Mouse (Mus musculus): Measurements from ENCODE around the gene Map3k14.
"Not testable (repeated sequence)": the region's sequence is repeated elsewhere in the genome, so short reads cannot be mapped to it uniquely, and the experiment has no call there.

Map3k14 gene

GRCm38 (mm10) chr11:103246731-103247290, 20.5 kb downstream of the Map3k14 start:
- DNase-seq (ENCODE audit: low read depth, low spot score): no peak

- DNase-seq (ENCODE audit: low read depth, low spot score): no peak
These were observed 21.1 kb downstream of the Map3k14 start for GRCm38 (mm10) chr11:103246081-103246730.

DNA sequence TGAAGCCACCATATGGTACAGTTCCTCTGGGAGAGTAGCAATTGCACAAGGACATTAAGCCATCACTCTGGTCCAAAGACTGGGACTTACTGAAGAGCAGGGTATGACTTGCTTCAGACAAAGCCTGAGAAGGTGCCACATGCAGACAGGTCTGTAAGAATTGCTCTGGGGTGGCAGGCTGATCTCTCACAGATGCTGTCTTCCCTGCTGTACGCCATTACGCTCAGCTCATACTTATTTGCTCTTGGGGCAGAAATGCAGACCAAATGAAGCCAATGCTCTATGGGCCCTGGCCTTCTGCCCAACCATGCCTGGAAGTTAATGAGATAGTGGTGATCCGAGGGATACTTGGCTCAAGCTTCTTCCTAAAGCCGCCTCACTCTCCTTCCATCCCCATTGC, 22.4 kb downstream of the Map3k14 start:
- DNase-seq (ENCODE audit: low read depth, low spot score): no peak

GRCm38 (mm10) chr11:103240740-103241139, 26.5 kb downstream of the Map3k14 start:
- DNase-seq (ENCODE audit: low read depth, low spot score): no peak

- DNase-seq (ENCODE audit: low read depth, low spot score): peak; percentile 40
These were observed 29.5 kb downstream of the Map3k14 start for GRCm38 (mm10) chr11:103237757-103238156.

- DNase-seq (ENCODE audit: low read depth, low spot score): no peak
These were observed 30.4 kb downstream of the Map3k14 start for GRCm38 (mm10) chr11:103236903-103237302.

DNA sequence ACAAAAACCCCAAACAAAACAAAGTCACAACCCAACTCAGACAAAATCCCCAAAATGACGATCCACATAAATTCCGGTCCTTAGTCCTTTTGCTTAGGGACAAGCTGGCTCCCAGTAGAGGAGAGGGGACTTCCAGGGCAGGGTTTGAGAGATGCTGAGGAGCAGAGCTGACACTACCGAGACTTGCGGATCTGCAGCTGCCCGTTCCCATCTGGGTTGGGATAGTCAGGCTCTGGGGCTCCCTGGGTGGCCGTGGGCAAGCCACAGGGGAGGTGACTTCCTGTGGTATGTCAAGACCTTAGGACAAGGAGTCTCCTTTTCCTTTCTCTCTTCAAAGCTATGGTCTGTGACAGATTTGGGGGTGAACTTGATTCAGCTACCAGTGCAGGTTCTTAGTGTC, 30.8 kb downstream of the Map3k14 start:
- DNase-seq (ENCODE audit: low read depth, low spot score): no peak

DNA sequence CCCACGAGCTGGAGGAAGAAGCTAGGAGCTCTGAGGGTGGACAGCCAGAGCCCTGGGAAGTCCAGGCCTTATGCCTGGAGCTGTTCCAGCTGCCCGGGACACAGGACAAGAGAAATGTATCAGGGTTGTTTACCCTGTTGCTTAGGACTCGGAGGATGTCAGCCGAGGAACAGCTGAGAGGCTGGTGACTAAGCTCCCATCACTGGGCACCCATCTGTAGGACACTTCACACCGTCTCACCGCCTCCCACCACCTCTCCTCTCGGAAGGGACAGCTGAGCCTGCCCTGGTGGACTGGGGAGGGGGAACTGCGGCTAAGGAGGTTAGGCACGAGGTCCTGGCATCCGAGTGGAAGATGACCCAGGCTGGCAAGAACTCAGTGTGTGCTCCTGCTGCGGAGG, 31.6 kb downstream of the Map3k14 start:
- no peak for DNase-seq (ENCODE audit: low read depth, low spot score)

DNA sequence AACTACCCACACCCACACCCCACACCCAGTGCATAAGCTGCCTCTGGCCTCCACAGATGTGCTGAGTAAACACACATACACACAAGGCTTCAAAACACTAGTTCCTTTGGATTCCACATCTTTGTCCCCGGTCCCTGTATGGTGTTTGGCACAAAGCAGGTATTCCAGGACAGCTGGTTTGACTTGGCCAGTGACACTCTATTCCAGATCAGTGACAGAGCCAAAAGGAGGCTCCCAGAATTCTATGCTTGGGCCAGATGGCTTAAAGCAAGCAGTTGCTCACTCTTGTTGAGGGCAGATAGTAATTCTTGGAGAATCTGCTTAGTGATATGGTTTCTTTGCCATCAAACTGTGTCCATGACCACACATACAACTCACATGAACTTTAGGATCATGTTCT, 32.8 kb downstream of the Map3k14 start:
- no peak for DNase-seq (ENCODE audit: low read depth, low spot score)

DNA sequence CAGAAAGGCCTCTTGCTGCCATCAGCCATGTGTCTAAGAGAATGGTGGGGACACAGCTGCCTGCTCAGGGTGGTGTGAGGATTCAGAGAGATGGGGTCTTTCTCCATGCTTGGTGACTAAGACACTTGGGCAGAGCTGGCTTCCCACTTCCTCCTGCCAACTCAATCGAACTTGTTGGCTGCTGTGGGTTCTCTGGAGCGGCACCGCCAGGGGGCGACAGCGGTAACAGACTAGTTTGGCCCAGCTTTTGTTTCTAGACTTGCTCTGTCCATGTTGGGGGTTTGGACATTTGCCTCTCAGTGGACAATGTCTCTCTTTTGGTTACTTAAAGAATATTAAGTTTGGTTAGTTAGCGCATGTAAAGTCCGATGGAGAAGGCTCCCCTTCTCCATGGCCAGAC, 34.3 kb downstream of the Map3k14 start:
- DNase-seq (ENCODE audit: low read depth, low spot score): peak; percentile 81

DNA sequence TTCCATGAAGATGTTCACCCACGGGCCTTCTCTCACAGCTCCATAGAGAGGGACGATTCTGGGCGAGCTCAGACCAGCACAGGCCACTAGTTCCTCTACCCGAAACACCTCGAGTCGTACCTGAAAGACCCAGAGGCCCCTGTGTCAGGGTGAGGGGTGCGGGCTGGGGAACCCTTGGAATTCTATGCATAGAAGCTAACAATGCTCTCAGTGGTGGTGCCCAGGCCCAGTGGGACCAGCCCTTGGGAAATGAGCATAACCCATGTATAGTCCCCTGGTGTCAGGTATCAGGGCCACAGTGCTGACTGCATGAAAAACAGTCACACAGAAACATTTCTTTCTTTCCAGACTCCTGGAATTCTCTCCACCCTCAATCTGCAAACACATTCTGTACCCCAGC, 35.9 kb downstream of the Map3k14 start:
- DNase-seq (ENCODE audit: low read depth, low spot score): no peak

GRCm38 (mm10) chr11:103230626-103231025, 36.6 kb downstream of the Map3k14 start:
- DNase-seq (ENCODE audit: low read depth, low spot score): no peak

- DNase-seq (ENCODE audit: low read depth, low spot score): no peak
These were observed 37.7 kb downstream of the Map3k14 start for GRCm38 (mm10) chr11:103229608-103230007.

DNA sequence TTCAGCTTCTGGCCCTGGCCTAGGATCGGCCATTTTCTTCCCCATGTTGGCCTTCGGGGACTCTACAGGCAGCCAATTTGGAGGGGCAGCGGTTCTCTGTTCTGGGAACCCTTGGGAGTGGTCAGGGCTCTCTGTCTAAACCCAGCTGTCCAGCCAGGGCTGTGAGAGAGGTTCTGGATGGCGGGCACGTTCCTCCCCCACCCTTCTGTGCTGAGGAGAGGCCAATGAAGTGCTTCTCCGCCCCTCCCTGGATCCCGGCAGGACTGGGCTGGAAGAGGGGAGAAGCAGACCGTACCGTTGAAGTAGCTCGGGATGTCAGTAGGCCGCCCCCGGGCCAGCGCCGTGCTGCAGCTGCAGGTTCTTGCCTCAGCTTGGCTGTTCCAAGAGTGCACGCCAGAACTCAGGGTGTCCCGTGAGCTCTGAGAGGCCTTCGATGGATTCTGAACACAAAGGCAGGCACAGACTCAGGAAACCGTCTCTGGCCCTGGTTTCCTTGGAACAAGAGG, 43.3 kb downstream of the Map3k14 start:
- no peak for DNase-seq (ENCODE audit: low read depth, low spot score)

DNA sequence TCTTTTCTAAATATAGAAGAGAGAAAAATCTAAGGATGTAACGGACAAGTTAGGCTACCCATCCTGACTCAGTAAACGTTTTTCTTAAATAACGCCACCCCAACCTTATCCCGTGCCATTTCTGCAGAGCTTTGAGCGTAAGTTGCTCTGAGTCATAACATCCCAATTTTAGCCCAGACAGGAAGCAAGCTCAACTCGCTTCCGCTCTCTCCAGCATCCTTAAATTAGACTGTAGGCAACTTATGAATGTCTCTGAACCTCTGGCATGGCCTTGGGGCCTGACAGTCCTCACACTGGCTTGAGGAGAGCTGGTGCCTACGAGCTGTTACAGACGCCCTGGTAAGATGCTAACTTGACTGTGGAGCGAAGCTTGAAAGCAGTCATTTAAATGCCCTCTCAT, 43.8 kb downstream of the Map3k14 start:
- no peak for DNase-seq (ENCODE audit: low read depth, low spot score)

- not testable (repeated sequence) for DNase-seq (ENCODE audit: low read depth, low spot score)
These were observed 44.6 kb downstream of the Map3k14 start for GRCm38 (mm10) chr11:103222718-103223117.

- no peak for DNase-seq (ENCODE audit: low read depth, low spot score)
These were observed 45.8 kb downstream of the Map3k14 start for GRCm38 (mm10) chr11:103221437-103221836.

DNA sequence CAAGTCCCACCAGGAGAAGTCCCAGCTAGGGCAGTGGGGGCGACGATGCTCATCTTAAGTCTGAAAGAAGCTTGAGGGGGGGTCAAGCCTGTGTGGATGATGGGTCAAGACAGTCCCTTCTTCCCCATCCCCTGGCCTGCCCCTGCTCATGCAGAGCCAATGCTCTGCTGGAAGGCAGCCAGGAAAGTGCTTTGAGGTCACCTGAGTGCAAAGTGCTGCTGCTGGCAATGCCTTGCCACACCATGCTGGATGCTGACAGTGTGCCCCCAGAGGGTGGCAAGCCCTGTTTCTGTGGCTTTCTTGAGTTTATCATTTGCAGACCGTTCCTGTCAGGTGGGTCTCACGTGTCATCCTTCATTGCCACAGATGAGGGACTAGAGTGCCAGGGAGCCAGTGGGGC, 47.3 kb downstream of the Map3k14 start:
- no peak for DNase-seq (ENCODE audit: low read depth, low spot score)

DNA sequence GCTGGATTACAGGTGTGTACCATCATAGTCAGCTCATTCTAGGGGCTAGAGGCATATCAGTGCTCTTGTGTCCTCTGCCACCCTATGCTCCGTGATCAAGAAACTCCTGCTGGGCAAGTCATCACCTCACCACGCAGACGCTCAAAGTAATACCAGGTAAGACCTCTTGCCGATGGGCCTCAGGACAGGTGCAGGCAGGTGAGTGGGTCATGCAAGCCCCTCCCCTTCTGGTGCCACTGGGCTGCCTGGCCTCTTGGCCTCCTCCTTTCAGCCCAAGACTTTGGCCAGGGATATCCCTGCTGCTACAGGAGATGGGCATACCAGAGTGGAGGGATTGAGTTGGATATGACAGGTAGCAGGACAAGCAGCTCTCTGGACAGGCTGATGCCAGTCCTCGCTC, 48.0 kb downstream of the Map3k14 start:
- DNase-seq (ENCODE audit: low read depth, low spot score): no peak

DNA sequence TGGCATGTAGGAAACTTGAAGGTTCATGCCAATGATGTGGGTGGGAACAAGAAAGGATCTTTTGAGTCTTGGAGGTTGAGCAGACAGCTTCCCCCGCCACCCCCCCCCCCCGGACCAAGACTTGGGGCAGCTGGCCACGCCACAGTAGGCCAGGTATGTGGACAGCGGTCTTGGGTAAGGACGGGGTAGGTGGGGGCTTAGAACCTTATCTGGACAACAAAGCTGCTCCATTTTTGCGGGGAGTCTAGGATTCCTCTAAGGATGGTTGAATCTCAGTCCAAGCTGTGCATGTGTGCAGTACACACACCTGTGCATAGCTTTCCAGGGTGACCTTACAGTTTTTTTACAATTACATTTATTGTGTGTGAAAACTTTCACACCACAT, 48.8 kb downstream of the Map3k14 start:
- DNase-seq (ENCODE audit: low read depth, low spot score): no peak

DNA sequence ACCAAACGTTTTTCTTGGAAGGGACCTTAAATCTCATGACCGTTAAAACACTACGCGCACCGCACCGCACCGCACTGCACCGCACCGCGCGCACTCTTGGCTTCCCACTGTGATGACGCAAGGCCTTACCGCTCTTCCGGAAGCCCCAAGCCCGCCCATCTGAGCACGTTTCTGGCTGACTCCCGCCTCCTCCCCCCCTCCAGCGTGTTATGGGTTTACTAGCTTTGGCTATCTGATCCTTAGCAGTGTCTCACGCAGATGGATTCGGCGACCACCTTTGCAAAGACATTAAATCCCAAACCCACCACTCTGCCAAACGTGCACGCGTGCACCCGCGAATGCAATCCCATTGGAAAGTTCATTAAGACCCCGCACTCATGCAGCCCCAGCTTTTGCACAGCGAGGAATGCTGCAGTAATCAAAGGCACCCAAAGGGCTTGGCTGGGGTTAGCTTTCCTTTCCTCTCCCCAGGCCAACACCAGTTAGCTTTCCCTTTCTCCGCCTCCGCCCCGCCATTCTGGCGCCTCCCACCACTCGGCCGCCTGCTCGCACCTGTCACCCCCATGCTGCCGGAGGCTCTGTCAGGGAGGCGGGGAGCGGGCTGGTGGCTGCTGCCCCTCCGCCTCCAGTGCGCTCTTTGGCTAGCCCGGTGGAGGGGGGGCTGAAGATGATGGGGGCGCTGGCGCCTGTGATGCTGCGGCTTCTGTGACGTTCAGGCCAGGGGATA, 49.3 kb downstream of the Map3k14 start, which contains the start of gene Spata32:
Gene Spata32 (minus strand): TSS at position 643 of the 727 bp plus-strand sequence.
- DNase-seq (ENCODE audit: low read depth, low spot score): peak; percentile 82

- DNase-seq (ENCODE audit: low read depth, low spot score): no peak
These were observed 51.9 kb downstream of the Map3k14 start for GRCm38 (mm10) chr11:103215355-103215754.

- DNase-seq (ENCODE audit: low read depth, low spot score): peak; percentile 22
These were observed 53.6 kb downstream of the Map3k14 start for GRCm38 (mm10) chr11:103213712-103214111.
